Mouse (Mus musculus) C2C12 (cell line): ENCODE measurements around the gene Ube2f.

Source experiments
- CEBPB ChIP-seq: IDR thresholded peaks from one replicate; pipeline ENCODE4 v1.6.1; 2011; ENCODE audit warnings: low read depth, mild to moderate bottlenecking, control low read depth, moderate library complexity
- CTCF ChIP-seq: IDR thresholded peaks from one replicate; pipeline ENCODE4 v1.5.1; 2011; ENCODE audit not compliant: control insufficient read depth, insufficient read depth, insufficient read length
- FOSL1 ChIP-seq: IDR thresholded peaks from one replicate; pipeline ENCODE4 v1.8.0; 2011; ENCODE audit warnings: mild to moderate bottlenecking, low read length; ENCODE audit not compliant: poor library complexity, insufficient read depth, severe bottlenecking
- MAX ChIP-seq: IDR thresholded peaks from one replicate; pipeline ENCODE4 v1.6.1; 2011; ENCODE audit warnings: mild to moderate bottlenecking, control low read depth
- MYOD1 ChIP-seq: IDR thresholded peaks from one replicate; pipeline ENCODE4 v1.6.1; 2011; ENCODE audit warnings: low read depth; ENCODE audit not compliant: control insufficient read depth, insufficient read length
- MYOG ChIP-seq: IDR thresholded peaks from one replicate; pipeline ENCODE4 v1.6.1; 2011; ENCODE audit not compliant: control insufficient read depth, insufficient read length; ENCODE audit errors: extremely low read depth
- USF1 ChIP-seq: IDR thresholded peaks from one replicate; pipeline ENCODE4 v1.6.1; 2011; ENCODE audit warnings: low read depth, mild to moderate bottlenecking, control low read depth, moderate library complexity

GRCm38 (mm10) chr1:91272260-91272659, 22.2 kb downstream of the Ube2f start:
- TF ChIP-seq USF1 (no peak), CTCF (no peak), CEBPB (no peak), MYOD1 (no peak), MYOG (no peak), FOSL1 (no peak), MAX (no peak)
